Mouse (Mus musculus) left cerebral cortex, adult 2 months (tissue): ENCODE measurements at regions not wholly inside any gene's neighbourhood (a gene's known extent, or its start where the extent isn't known, plus 50 kb on each side); places are given as distances from the start of the nearest gene placed in this dataset.

Experiments
- DNase-seq, 2 experiments: peaks; one replicate each; pipeline ENCODE4 v3.0.0; 2021 to 2022; ENCODE audit warnings: low spot score in 2 of 2, mixed read lengths in 1 of 2; ENCODE audit errors: extremely low spot score in 1 of 2
- H3K27ac ChIP-seq: fragments of 200-600 bp; 2 replicates; pipeline ENCODE4 v1.8.1; 2022
- H3K4me3 ChIP-seq: fragments of 200-600 bp; 2 replicates; pipeline ENCODE4 v1.8.1; 2022
- CTCF ChIP-seq: fragments of 200-600 bp; IDR thresholded peaks from 2 replicates; pipeline ENCODE4 v1.8.1; 2022; ENCODE audit warnings: antibody characterized with exemption, mild to moderate bottlenecking, moderate library complexity
- intact Hi-C: fragments of 180-260 bp; cut with DNase I; formaldehyde crosslinking; loops from one replicate; pipeline ENCODE4 v1.15.1; 2025

GRCm38 (mm10) chrX:14273628-14274337 is 62.8 kb downstream of the H2al1n start:
- no peak overlapping the region for H3K27ac ChIP-seq
- intact Hi-C loops: no loop called here
- TF ChIP-seq CTCF: no peak
- H3K4me3 ChIP-seq: no peak overlapping the region
- DNase-seq: no peak

DNA sequence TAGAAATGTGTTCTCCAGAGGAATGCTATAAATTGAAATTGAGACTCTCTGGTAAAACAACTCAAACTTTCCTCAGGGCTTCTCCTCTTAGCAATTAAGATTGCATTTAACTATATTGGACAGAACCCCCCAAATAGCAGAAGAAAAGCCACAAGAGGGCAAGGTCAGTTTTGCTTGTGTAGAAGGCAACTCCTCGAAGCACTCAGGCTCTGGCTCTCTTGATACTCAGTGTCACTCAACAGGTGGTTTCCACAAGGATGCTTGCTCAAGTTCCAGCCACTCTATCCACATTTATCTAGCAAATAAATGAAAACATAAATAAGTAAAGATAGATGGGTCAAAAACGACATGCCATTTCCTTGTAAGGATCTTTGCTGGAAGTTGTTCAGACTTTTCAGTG is 68.4 kb downstream of the H2al1n start:
- no peak for DNase-seq
- intact Hi-C loops: no loop called here
- TF ChIP-seq CTCF: no peak
- Histone ChIP-seq H3K4me3 (no peak overlapping the region), H3K27ac (no peak overlapping the region)

DNA sequence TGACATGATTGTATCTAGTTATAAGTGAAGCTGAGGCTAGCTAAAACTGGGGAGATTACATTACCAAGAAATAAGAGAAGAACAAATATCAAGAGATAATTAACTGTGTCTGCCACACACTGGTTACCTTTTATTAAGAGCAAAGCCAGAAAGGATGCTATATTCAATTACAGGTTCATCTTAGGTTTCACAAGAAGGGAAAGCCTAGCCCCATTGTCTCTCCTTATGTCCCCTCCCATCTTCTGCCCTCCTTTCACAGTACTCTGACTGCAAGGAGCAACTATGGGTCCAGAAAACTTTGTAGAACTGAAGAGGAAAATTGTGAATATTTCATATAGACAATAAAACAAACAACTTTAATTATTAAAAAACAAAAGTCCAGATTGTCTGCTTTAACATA is 68.8 kb downstream of the H2al1n start:
- intact Hi-C loops: no loop called here

DNA sequence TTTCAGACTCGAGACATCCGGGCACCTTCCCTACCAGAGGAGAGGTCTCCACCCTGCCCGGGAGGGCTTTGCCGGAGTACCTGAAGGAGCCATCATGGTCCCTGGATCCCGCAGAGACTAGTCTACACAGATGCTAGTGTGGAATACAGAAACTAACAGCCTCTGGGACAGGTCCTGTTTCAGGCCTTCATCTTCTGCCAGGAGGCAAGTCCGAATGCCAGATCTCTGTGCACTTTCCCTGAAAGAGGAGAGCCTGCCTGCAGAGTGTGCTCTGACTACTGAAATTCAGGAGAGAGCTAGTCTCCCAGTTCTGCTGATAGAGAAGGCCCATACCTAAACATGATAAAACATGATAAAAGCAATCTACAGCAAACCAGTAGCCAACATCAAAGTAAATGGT is 83.9 kb downstream of the H2al1n start:
- TF ChIP-seq CTCF: no peak
- H3K4me3 ChIP-seq: no peak overlapping the region
- no peak overlapping the region for H3K27ac ChIP-seq
- no peak for DNase-seq
- intact Hi-C loops: no loop called here

More for the DNA sequence above, 68.8 kb downstream of the H2al1n start:
- no peak overlapping the region for H3K4me3 ChIP-seq
- H3K27ac ChIP-seq: no peak overlapping the region
- no peak for TF ChIP-seq CTCF
- no peak for DNase-seq

- no peak for DNase-seq
- Histone ChIP-seq H3K4me3 (no peak overlapping the region), H3K27ac (no peak overlapping the region)
- TF ChIP-seq CTCF: no peak
- intact Hi-C loops: no loop called here
Observed at GRCm38 (mm10) chrX:14302125-14302524, 91.2 kb downstream of the H2al1n start.

GRCm38 (mm10) chrX:14312746-14313145 is 101.8 kb downstream of the H2al1n start:
- no peak overlapping the region for H3K4me3 ChIP-seq
- H3K27ac ChIP-seq: no peak overlapping the region
- no peak for DNase-seq
- TF ChIP-seq CTCF: peak; percentile 2; the same call in 1 of the 2 replicates
- intact Hi-C loops: no loop called here

DNA sequence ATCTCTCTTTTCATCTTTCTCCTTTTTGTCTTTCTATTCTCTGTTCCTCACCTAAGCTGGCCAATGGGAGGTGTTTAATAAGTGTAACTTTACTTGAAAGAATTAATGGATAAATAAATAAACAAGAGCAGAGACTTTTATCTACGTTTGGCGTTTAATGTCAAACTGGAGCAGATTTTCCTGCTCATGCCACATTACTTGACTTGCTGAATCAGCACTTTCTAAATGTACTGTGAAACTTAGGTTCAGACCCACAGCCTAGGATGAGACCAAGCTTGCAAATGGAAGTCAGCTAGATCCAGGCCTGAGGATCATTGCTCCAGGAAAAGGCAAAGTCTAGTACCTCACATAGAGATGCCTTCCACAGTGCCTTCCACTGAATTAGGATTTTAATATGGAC is 141.5 kb downstream of the H2al1n start:
- H3K4me3 ChIP-seq: no peak overlapping the region
- H3K27ac ChIP-seq: no peak overlapping the region
- intact Hi-C loops: no loop called here
- TF ChIP-seq CTCF: no peak
- DNase-seq: no peak

DNA sequence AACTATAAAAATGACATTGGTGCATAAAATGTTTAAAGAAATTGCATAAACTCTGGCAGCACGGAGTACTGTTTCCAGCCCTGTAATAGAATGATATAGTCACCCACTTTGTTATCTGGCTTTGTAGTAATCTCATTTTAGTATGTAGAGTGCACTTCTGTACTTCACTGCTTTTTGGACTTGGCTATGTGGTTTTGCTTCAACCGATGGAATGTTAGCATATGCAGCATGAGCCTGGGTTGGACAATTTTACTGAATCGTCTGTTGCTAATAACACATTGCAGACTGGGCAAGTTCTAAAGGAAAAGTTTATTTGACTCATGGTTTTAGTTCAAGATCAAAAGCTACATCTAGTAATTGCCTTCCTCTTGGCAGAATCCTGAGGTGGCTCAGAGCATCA is 142.4 kb downstream of the H2al1n start:
- DNase-seq: no peak
- intact Hi-C loops: no loop called here
- Histone ChIP-seq H3K4me3 (no peak overlapping the region), H3K27ac (no peak overlapping the region)
- TF ChIP-seq CTCF: no peak

DNA sequence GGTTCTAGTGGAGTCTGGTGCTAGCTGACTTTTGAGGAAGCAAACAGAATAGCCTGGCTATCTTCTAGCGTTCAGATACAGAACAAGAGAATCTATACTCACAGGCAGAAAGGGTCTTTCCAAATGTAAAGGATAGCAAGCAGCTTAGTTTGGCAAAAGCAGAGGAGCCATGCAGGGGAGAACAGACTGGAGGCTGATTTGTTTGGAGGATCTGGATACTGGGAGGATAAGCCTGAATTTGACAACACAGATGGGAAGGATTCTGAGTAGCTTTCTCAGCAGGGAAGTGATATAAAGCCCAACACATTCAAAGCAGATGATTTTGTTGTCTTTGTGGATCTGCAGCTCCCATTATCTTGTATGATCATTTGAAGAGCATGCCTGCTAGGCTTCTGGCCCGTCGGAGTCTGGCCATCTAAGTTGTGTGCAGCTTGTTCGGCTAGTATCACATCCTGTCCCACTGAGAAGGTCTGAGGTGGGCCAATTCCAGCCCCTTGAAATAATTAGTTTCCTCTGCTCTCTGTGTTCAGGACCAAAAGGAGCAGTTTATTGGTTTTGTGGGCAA is 145.6 kb downstream of the H2al1n start:
- no peak for DNase-seq
- no peak overlapping the region for H3K27ac ChIP-seq
- no peak overlapping the region for H3K4me3 ChIP-seq
- intact Hi-C loops: no loop called here
- TF ChIP-seq CTCF: no peak
